Mouse (Mus musculus) common myeloid progenitor, adult 5-6 weeks (primary cell): ENCODE measurements at regions not wholly inside any gene's neighbourhood (a gene's known extent, or its start where the extent isn't known, plus 50 kb on each side); places are given as distances from the start of the nearest gene placed in this dataset.

Source experiments
- ATAC-seq: replicated peaks from 2 replicates; pipeline ENCODE4 v1.8.0; 2016; ENCODE audit warnings: low read depth, mild to moderate bottlenecking, moderate TSS enrichment, inconsistent platforms; ENCODE audit not compliant: poor library complexity, severe bottlenecking

- no peak for ATAC-seq
Measured at GRCm38 (mm10) chr1:190334053-190334452, 163.5 kb upstream of the Prox1 start.

GRCm38 (mm10) chr1:190332001-190332400, 161.5 kb upstream of the Prox1 start:
- ATAC-seq, result no peak

- ATAC-seq, result no peak
Measured at GRCm38 (mm10) chr1:190324562-190324961, 154.0 kb upstream of the Prox1 start.

GRCm38 (mm10) chr1:190323671-190324070, 153.2 kb upstream of the Prox1 start:
- no peak for ATAC-seq

- ATAC-seq, result no peak
Measured at GRCm38 (mm10) chr1:190316175-190316574, 145.7 kb upstream of the Prox1 start.

- ATAC-seq, result no peak
Measured at GRCm38 (mm10) chr1:190309831-190310230, 139.3 kb upstream of the Prox1 start.

- ATAC-seq, result no peak
Measured at GRCm38 (mm10) chr1:190307751-190308150, 137.2 kb upstream of the Prox1 start.

GRCm38 (mm10) chr1:190297666-190298327, 127.3 kb upstream of the Prox1 start:
- no peak for ATAC-seq

- ATAC-seq, result no peak
Measured at GRCm38 (mm10) chr1:190290061-190290460, 119.5 kb upstream of the Prox1 start.

- ATAC-seq, result no peak
Measured at GRCm38 (mm10) chr1:190286481-190287145, 116.1 kb upstream of the Prox1 start.

- ATAC-seq, result no peak
Measured at GRCm38 (mm10) chr1:190285636-190286035, 115.1 kb upstream of the Prox1 start.

- no peak for ATAC-seq
Measured at GRCm38 (mm10) chr1:190285049-190285448, 114.5 kb upstream of the Prox1 start.

- no peak for ATAC-seq
Measured at GRCm38 (mm10) chr1:190284138-190284537, 113.6 kb upstream of the Prox1 start.

- no peak for ATAC-seq
Measured at GRCm38 (mm10) chr1:190280081-190280858, 109.8 kb upstream of the Prox1 start.

GRCm38 (mm10) chr1:190274911-190275310, 104.4 kb upstream of the Prox1 start:
- ATAC-seq, result no peak

GRCm38 (mm10) chr1:190270784-190271385, 100.4 kb upstream of the Prox1 start:
- no peak for ATAC-seq

- no peak for ATAC-seq
Measured at GRCm38 (mm10) chr1:190269181-190269580, 98.7 kb upstream of the Prox1 start.

GRCm38 (mm10) chr1:190265085-190265780, 94.7 kb upstream of the Prox1 start:
- no peak for ATAC-seq

GRCm38 (mm10) chr1:190264501-190264900, 94.0 kb upstream of the Prox1 start:
- no peak for ATAC-seq

GRCm38 (mm10) chr1:190263620-190264019, 93.1 kb upstream of the Prox1 start:
- no peak for ATAC-seq
